Mouse (Mus musculus) cerebellum, adult 9-10 months (tissue): Measurements from ENCODE around the gene Cblc.

Source experiments
- DNase-seq: peaks from one replicate; pipeline ENCODE4 v3.0.0; 2022

Cblc gene

DNA sequence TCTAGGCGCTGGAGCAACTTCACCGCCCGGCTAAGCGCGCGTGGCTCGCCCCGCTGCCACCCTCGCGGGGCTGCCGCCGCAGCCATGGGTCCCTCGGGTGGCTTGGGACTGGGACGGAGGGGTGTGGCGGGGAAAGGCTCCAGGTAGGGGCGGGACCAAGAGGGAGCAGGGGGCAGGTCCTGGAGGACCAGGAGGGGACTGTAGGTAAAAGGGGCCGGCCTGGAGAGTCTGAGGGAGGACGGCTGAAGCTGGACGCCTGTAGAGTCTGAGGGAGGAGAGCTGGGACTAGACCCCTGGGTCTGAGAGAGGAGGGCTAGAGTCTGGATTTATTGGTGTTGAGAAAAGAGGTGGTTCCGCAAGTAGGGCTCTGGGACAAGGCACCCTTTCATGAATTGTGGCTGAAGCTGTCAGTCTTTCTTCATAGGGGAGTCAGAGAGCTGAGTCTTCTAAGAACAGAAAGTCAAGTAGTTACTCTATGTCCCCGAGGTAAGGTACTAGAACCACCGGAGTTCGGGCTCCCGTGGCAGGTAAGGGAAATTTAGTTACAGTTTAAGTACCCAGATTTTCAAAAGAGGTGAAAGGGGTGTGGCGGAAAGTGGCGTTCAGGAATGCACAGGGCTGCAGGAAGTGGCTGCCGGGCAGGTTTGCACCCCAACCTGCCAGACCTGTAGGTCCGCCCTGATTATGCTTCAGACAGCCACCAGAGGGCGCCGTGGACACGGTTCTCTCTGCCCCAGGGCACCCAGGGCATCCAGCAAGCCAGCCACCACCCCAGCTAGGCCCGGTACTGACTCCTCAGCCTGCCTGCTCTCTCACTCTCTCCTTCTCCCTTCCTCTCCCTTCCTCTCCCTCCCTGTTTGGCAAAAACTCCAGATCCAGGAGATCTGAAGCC is at the start of gene Cblc:
Gene Cblc, minus strand, starts transcription at position 113 of the 892 bp plus-strand sequence.
- peak; percentile 24 for DNase-seq

DNA sequence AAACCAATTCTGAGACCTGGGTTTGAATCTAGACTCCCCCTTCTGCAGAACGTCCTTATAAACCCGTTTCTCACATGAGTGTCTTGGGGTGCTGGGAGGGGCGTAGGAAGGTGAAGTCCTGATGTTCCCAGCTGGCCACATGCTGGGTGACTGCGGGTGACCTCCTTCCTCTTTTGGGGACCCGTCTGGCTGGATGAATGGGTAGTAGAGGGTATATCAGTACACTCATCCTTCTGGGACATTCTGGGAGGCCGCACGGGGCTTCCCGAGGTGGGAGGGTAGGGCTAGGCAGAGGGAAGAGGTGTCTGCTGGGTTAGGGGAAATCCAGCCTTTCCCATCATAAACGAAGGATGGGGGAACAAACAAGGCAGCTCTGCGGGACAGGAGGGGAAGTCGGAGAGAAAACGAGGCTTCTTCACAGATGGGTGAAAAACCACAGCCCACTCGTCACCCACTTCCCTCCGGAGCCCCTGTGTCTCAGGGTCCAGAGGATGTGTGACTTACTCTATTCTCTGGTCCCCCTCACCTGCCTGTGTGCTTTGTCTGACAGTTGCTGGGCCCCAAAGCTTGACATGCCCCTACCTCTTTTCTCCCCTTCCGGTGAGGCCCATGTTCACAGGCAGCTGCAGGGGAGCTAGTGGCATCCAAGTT is 48.0 kb upstream of the Cblc start:
- DNase-seq = no peak

DNA sequence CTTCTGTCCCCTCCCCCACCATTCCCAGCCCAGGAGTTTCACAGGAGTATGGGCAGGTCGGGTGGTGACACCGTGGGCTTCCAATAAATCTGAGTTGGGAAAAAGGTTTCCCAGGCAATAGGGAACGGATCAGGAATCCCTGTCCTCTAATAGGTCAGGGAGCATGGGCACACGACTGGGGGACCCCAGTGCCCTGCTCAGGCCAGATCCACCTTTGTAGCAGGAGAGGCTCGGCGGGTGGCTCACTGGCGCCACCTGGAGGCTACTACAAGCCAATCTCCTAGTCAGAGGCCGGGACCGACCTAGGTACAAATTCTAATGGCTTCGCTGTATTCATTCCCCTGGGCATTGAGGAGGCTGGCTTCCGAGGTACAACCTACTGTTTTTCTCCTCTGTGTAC is 47.0 kb upstream of the Cblc start:
- DNase-seq = peak; percentile 16

DNA sequence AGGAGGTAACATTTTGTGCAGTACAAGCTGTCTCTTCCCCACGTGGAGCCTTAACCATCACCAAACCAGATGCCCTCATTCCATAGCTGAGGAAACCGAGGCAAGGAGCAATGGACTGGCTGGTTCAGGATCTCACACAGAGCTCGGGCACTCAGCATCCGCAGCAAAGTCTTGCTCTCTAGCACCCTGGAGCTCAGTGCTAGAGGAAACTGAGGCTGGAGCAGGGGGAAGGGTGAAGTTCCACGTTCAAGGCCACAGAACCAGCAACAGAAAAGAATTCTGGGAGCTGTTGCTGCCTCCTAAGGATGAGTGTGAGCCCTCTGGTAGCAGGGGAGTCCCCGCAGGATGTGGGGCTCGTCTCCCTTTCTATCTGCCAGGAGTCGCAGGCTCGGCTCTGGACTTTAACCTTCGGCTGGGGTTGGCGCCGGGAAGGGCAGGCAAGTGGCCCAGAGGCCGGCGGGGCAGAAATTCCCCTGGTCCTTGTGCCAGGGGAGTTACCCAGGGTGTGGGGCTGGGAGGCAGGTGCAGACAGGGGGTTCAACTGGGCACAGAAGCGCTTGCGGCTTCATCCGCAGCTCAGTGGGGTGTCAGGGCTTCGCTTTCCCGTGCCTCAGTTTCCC is 46.4 kb upstream of the Cblc start:
- DNase-seq = no peak

DNA sequence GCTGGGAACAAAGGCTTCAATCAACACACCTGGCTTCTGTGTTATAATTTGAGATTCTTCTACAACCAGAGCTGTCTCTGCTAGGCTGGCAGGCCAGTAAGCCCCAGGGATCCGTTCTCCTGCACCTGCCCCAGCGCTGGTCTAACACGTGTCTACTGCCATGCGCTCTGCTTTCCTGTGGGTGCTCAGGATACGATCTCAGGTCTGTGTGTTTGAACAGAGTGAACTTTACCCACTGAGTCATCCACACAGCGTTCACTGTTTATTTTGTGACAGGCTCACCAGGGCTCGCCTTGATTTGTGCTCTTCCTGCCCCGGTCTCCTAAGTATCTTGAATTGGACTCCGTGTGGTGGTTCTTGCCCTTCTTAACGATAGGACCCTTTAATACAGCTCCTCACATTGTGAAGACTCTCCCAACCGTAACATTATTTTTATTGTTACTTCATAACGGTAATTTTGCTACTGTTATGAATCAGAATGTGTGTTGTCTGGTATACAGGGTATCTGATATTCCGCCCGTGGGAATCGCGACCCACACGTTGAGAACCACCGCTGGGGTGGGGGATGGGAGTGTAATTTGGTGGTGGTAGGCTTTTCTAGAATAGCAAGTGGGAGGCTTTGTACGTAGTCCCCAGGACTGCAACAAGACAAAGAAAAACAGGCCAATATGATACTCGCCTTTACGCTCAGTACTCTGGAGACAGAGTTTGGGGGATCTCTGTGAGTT is 45.2 kb upstream of the Cblc start:
- DNase-seq = no peak

DNA sequence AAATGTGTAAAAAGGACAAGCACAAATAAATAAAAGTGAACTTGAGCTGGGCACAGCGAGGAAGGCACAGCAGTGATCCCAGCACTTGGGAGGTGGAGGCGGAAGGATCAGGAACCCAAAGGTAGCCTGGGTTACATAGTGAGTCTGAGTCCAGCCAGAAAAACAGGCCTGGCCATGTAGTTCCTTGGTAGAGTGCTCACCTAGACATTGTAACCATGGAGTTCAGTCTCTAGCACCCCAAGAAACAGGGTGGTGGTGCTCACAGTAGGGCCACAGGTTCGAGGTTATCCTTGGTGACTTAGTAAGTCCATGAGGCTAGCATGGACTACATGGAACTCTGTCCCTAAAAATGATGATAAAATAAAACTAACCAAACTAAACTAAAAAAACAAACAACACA is 44.3 kb upstream of the Cblc start:
- DNase-seq = no peak

DNA sequence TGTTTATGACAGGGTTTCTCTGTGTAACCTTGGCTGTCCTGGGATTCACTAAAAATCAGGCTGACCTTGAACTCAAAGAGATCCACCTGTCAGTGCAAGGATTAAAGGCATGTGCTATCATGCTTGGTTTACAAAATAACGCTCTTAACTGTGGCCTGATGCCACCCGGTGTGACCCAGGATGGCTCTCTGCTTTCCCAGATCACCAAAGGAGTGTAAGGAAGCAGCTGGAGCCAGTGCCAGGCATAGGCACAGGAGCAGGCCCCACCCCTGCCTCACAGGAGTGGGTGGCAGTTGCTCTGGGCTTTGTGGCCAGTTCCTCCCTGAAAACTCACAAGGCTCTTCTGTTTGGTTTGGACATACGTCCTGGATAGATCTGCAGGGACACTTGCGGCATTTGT is 43.8 kb upstream of the Cblc start:
- DNase-seq = no peak

DNA sequence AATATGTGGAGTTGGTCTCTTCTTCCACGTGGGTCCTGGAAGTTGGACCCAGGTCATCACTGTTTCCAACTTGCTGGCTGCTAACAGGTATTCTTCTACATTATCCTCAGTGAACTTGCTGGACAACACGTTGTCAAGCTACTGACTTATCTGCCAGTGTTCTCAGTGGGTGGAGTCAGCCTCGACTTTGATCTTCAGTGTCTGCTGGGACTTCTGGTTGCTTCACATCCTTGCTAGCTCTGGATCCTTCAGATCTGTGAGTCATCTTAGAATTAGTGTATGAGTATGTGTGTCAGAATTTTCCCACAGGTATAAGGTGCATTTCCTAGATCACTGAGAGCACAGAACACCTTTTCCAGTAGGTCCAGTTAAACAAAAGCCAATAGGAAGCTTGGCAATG is 40.2 kb upstream of the Cblc start:
- DNase-seq = no peak

DNA sequence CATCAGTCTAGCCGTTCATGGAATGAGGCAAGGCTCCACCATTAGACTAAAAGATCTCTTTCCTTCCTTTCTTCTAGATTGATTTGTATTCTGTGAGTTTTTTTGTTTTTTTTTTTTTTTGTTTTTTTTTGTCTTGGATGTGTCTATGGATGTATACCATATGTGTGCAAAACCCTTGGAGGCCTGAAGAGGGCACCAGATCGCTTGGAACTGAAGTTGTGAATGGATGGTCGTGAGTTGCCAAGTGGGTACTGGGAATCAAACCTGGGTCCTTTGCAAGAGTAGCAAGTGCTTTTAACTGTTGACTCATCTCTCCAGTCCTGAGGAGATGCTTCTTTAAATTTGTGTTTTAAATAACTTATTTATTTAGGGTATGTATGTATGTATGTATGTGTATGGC is 37.4 kb upstream of the Cblc start:
- DNase-seq = no peak

DNA sequence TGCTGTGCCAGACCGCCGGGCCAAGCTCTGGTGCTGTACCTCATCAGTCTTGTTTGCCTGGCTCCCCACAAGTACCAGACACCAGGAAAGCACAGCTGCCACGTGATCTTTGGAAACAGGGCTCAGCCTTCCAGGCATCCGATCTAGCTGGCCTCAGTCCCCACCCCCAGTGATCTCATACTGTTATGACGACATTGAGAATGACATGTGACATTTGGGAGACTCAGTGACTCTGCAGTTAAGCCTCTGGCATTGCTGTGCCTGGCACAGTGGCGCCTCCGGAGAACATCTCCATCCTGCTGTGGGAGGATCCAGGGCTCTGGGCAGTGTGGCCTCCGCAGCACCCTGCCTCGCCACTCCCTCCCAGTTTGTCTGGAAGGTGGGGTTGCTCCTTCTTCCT is 35.2 kb upstream of the Cblc start:
- DNase-seq = no peak

DNA sequence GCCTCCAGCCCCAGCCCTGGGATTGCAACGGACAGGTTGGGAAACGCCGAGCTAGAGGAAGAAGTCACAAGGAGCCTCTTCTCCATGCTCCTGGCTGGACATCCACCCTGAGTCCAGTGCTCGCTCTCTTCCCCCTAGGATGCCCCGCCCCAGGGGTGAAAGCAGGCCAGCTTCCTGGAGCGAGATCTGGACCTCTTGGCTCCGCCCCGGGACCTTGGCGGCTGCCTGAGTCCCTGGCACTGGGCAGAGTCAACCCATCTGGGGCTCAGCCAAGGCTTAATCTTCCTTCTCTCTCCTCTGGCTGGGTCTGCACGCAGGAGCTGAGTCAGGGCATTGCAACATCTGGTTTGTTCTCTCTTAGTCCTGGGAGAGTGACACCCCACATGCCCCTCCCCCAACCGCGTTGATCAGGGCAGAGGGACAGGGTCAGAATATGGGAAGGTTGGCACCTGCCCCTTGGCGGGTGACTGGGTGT is 34.1 kb upstream of the Cblc start:
- peak; percentile 10 for DNase-seq

DNA sequence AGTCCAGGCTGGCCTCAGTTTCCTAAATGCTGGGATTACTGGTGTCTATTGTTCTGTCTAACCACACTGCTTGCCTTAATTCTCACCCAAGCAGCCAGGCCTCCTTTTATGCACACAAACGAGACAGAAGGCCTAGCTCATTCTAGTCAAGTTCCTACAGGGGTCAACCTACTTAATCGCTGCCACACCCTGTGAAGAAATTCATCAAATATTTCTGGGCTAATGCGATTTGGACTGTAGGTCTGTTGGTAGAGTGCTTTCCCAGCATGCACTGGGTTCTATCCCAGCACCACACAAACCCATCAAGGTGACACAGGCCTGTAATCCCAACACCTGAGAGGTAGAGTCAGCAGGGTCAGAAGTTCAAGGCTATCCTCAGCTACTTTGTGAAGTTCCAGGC is 33.1 kb upstream of the Cblc start:
- no peak for DNase-seq

DNA sequence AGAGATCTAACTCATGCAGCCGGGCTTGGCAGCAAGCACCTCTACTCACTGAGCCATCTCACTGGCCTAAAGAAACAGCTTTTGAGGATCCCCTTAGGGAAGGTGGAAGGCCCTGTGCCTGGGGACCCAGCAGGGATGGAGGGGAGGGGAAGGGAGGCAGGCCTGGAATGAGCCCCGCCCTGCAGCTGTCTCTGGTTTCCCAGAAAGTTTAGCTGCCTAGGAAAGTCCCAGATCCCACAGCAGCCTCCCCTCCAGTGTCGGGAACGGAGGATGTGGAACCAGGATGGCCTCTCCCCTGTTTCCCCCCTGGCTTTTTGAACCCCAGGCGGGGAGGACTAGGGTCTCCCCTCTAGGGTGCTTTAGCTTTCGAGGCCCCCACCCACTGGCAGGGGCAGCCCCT is 30.1 kb upstream of the Cblc start:
- DNase-seq = no peak

DNA sequence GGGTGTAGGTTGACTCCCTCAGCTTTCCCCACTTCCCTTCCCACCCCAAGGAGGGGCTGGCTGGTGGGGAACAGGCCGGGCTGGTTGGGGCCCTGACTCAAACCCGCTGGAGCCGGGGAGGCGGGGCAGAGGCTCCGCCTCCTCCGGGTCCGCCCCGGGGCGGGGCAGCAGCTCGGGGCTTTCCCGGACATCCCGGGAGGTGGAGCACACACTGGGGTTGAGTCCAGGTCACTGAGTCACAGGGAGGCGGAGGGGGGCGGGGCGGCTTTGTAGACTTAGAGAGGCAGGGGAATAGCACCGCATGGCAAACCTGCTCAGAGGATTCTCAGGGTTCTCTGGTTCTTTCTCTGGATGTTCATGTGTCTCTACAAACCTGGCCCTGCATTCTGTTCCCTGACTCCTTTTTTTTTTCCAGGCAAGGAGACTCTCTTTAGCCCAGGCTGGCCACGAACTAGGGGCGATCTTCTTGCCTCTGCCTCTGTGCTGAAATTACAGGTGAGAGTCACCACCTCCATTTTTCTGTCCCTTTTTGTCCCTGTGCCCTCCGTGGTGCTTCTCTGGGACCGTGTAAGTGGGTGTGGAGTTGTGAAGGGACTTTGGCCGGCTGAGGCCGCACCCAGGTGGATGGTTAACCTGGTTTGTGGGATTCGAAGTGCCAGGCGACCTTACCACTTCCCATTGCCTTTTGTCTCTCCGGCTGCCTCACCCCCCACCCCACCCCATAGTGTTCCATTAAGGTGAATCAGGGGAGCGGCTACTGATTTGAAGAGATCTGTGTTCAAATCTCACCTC is 27.8 kb upstream of the Cblc start:
- no peak for DNase-seq

DNA sequence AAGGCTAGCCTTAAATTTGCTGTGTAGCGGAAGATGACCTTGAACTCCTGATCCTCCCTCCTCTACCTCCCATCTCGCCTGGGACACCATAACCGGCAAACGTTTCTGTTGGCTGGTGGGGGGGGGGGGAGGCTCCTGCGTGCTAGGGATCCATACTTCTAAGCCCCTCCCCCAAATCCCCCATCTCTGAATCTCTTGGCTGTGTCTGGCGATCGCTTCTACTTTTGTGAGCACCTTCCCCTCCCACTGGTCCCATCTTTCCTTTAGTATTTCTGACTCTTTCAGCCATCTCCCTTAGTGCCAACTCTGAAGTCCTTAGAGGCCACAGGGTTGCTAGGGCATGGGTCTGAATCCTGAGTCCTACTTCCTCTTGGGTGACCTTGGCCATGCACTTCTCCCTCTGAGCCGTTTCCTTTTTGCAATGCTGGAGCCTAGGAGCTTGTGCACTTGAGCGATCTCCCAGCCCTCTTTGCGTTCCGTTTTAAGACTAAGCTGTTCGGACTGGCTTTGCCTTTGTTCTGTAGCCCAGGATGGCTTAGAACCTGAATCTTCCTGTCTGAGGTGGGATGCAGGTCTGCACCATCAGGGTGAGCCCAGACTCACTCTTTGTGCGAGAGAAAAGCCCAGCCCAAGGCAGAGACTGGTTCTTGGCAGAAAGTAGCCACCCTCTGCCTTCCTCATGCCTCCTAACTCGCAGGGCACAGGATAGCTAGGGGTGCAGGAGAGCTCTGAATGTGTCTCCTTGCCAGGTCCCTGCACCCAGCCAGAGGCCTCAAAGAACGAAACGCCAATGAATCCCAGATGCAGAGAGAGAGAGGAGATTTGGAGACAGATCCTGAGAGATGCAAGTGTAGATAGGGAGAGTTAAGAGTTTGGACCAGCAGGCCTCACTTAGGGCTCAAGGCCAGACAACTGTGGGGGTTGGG is 26.9 kb upstream of the Cblc start:
- no peak for DNase-seq

DNA sequence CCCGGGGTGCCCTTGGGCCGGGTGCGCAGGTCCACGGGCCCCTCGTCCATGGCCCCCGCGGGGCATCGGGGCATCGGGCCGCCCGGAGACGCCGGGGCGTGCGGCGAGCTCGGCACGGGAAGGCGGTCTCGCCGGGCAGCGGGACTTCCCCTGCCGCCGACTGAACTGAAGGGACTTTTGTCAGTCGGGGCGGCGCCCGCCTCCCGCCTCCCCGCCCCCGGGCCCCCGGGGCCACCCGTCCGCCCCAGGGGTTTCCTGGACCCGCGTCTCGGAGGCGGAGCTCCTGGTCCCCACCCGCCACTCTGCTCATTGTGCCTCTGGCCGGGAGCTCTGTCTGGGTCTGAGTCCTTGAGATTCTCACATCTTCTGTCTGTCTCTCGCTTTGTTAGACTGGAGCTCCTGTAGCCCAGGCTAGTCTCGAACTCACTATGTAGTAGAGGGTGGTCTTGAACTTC is 26.0 kb upstream of the Cblc start, which contains the start of gene Bcl3:
Gene Bcl3, minus strand, starts transcription at position 167 of the 455 bp plus-strand sequence.
- DNase-seq = no peak

DNA sequence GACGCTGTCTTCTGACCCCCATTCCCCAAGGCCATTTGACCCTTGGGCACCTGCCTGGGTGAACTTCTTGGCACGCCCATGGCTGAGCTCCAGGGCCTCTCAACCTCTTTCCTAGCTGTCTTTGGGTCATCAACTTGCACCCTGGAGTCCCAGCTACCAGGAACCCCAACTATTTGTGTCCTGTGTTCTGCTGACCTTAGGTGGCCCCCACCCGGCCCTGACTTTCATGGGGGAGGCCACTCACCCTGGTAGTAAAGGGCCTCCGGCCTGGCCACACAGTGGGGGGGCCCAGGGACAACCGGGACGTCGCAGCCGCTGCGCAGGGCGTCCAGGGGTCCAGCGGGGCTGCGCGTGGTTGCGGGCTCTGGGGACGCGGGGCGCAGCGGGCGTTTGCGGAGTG is 25.6 kb upstream of the Cblc start:
- DNase-seq = no peak

DNA sequence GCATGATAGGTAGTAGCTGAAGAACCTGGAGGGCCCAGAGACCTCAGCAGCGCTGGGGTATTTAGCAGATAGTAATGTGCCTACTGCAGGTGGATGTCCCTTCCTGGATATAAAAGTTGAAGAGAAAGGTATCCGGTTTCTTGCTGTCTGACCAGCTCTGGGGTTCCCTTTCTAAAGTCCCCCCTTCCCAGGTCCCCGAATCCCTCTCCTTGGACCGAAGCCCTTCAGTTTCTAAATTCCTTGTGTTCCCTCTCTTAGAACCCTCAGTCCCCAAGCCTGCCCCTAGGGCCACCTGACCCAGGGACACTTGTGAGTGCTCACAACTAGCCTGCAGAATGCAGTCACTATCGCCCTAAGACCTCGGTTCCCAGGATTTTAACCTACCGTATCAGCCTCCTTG is 25.0 kb upstream of the Cblc start:
- no peak for DNase-seq

DNA sequence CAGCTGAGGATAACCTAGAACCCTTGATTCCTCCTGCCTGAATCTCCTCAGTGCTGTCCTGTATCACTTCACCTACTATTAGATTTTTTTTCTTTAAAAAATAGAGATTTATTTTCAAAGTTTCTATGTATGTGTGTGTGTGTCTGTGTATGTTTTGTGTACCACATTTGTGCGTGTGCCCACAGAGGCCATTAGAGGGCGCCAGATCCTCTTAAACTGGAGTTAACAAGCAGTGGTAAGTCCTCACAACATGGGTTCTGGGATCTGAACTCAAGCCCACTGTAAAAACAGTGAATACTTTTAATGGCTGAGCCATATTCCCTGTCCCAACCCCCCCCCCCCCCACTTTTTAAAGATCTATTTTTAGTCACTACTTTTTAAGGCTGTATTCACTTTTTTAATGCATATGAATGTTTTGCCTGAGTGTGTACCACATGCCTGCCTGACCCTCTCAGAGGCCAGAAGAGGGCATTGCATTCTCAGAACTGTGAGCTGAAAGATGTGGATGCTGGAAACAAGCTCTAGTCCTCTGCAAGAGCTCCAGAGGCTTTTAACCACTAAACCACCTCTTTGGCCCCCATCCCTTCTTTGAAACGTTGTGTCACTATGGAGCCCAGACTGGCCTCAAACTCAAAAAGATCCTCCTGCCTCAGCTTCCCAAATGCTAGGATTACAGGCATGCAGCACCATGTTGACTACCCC is 23.9 kb upstream of the Cblc start:
- DNase-seq = no peak

DNA sequence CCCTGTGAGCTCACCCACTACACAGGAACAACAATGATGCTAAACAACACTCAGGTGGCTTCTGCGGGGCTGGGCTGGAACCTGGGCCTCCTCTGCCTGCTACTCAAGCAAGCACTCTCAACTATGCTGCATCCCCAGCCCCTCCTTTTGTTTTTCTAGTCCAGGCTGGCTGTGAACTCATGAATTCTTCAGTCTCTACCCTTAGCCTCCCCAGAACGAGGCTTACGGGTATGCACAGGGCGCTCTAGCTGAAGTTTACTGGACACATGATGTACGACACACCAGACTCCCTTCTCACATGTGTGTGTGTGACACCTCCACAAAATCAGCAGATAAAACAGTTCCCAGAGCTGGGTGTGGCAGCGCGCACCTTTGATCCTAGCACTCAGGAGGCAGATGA is 22.3 kb upstream of the Cblc start:
- no peak for DNase-seq
